Mouse (Mus musculus) midbrain, embryonic 16.5 days (tissue): ENCODE data around the gene Klc1. TPM values are rescaled to one million over a fixed set of nuclear protein-coding genes. Genes with fewer than 3 reads are reported as not detected.

Experiments used
- ATAC-seq: fragments of 200-750 bp; cut with Nextera tagmentation; 2 replicates; pipeline ENCODE4 v1.8.0; 2017; ENCODE audit warnings: moderate TSS enrichment
- H3K27ac ChIP-seq: fragments of 300-500 bp; sonication (generic); 2 replicates; pipeline ENCODE4 v1.5.1; 2014; ENCODE audit warnings: mild to moderate bottlenecking, low read length, mixed read lengths
- H3K27me3 ChIP-seq: fragments of 300-500 bp; sonication (generic); 2 replicates; pipeline ENCODE4 v1.6.1; 2014; ENCODE audit warnings: low read depth, low read length, mixed read lengths; ENCODE audit not compliant: control insufficient read depth, insufficient read depth
- H3K36me3 ChIP-seq: fragments of 300-500 bp; sonication (generic); 2 replicates; pipeline ENCODE4 v1.6.1; 2014; ENCODE audit warnings: mild to moderate bottlenecking, low read length, moderate library complexity, mixed read lengths; ENCODE audit not compliant: control insufficient read depth, insufficient read depth
- H3K4me1 ChIP-seq: fragments of 300-500 bp; sonication (generic); 2 replicates; pipeline ENCODE4 v1.6.1; 2014; ENCODE audit warnings: mild to moderate bottlenecking, low read length, mixed read lengths; ENCODE audit not compliant: control insufficient read depth, insufficient read depth
- H3K4me2 ChIP-seq: fragments of 300-500 bp; sonication (generic); 2 replicates; pipeline ENCODE4 v1.6.1; 2014; ENCODE audit warnings: mild to moderate bottlenecking, low read length, mixed read lengths
- H3K4me3 ChIP-seq: fragments of 300-500 bp; sonication (generic); 2 replicates; pipeline ENCODE4 v1.5.1; 2014; ENCODE audit warnings: low read depth, mild to moderate bottlenecking, low read length, moderate library complexity, mixed read lengths
- H3K9ac ChIP-seq: fragments of 300-500 bp; sonication (generic); 2 replicates; pipeline ENCODE4 v1.6.1; 2014; ENCODE audit warnings: low read depth, low read length, mixed read lengths
- H3K9me3 ChIP-seq: fragments of 300-500 bp; sonication (generic); replicated peaks from 2 replicates; pipeline ENCODE4 v1.6.1; 2014; ENCODE audit warnings: mild to moderate bottlenecking, low read length, mixed read lengths; ENCODE audit not compliant: control insufficient read depth, poor library complexity, severe bottlenecking
- WGBS: fragments of 180-500 bp; shearing (Covaris S2); extraction: QIAGEN DNeasy Blood & Tissue Kit; methylation state at CpG from one replicate; pipeline ENCODE4 v1.1.7; 2014; 5-methylcytosine and 5-hydroxymethylcytosine counted together
- polyA plus RNA-seq: library from polyadenylated mRNA; unstranded; fragments of >200 nt; fragmentation: Nextera tagmentation; extraction: Ambion mirVana; gene quantifications from 2 replicates; pipeline ENCODE4 v1.2.1, GENCODE M21; 2015

Klc1 gene
- polyA plus RNA-seq, 1 experiment from 2014 or later, result 665 TPM

GRCm38 (mm10) chr12:111812611-111813010 lies 54.0 kb downstream of the Klc1 start:
- H3K27ac ChIP-seq, result no peak overlapping the region
- no peaks in the 10 kb centered on the region for H3K27me3 ChIP-seq
- no peaks in the 10 kb centered on the region for H3K36me3 ChIP-seq
- ATAC-seq, result no peak
- H3K4me2 ChIP-seq, result no peak overlapping the region
- WGBS, result 71% methylated on average over 12 of the region's 12 CpGs
- H3K9ac ChIP-seq, result no peak overlapping the region
- no peaks in the 10 kb centered on the region for H3K9me3 ChIP-seq
- H3K4me3 ChIP-seq, result no peak overlapping the region
- H3K4me1 ChIP-seq, result peaks cover 16% of the 10 kb centered on the region

GRCm38 (mm10) chr12:111813111-111813765 lies 54.6 kb downstream of the Klc1 start:
- Histone ChIP-seq H3K27ac (no peak overlapping the region), H3K9me3 (no peaks in the 10 kb centered on the region), H3K9ac (peak overlapping the region; percentile 42), H3K4me2 (peak overlapping the region; percentile 80), H3K27me3 (no peaks in the 10 kb centered on the region), H3K36me3 (no peaks in the 10 kb centered on the region), H3K4me3 (peak overlapping the region; percentile 53), H3K4me1 (peaks cover 16% of the 10 kb centered on the region)
- peak; percentile 5 for ATAC-seq
- WGBS, result 4% methylated on average over 25 of the region's 27 CpGs

DNA sequence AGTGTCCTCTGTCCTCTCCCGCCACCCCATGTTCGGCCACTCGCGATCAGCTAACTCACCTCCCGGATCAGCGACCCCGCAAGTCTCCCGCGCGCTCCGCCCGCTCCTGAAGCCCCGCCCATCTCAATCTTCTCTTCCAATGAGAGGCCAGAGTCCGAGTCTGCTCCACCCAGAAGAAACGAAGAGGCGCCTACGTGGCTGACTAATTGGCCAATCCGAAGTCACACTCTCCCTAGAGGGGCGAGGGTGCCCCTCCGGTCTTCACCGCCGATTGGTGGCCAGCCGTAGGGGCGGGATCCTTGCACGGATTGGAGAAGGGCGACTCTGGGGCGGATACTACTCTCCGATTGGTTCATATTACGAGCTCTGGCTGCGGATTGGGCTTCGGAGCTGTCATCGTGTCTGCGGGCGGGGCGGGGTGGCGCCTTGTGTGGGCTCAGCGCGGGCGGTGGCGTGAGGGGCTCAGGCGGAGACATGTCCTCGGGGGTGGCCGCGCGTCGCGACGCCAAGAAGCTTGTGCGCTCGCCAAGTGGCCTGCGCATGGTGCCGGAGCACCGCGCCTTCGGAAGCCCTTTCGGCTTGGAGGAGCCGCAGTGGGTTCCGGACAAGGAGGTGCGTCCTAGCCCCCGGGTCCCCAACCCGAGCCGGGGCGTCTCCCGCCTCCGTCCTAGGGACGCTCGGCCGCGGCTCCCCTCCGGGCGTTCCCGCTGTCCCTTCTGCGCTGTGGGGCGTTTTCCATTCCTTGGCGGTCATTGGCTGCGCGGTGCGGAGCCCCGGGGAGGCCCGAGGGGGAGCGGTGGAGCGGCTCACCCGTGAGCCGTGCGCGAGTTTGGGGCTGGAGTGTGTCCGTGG lies 55.3 kb downstream of the Klc1 start, which contains the start of the genes Xrcc3 and Zfyve21:
TSS of gene Xrcc3 (minus strand) at position 108 of the 852 bp plus-strand sequence.
TSS of gene Zfyve21 (plus strand) at position 405 of the 852 bp plus-strand sequence.
- H3K4me1 ChIP-seq, result peaks cover 16% of the 10 kb centered on the region
- H3K4me2 ChIP-seq, result peak within 1 kb of the TSS; percentile 94
- no peaks in the 10 kb centered on the region for H3K27me3 ChIP-seq
- under 1% methylated on average over 79 of the region's 87 CpGs for WGBS
- no peaks in the 10 kb centered on the region for H3K36me3 ChIP-seq
- peak within 1 kb of the TSS; percentile 76 for H3K4me3 ChIP-seq
- peak within 1 kb of the TSS; percentile 77 for H3K9ac ChIP-seq
- H3K27ac ChIP-seq, result peak within 1 kb of the TSS; percentile 80
- peak; percentile 100 for ATAC-seq
- H3K9me3 ChIP-seq, result no peaks in the 10 kb centered on the region

GRCm38 (mm10) chr12:111814769-111815762 lies 56.4 kb downstream of the Klc1 start:
- Histone ChIP-seq H3K4me2 (peak overlapping the region; percentile 94), H3K27ac (no peak overlapping the region), H3K9ac (peak overlapping the region; percentile 77), H3K9me3 (no peaks in the 10 kb centered on the region), H3K36me3 (no peaks in the 10 kb centered on the region), H3K4me1 (peaks cover 13% of the 10 kb centered on the region), H3K27me3 (no peaks in the 10 kb centered on the region), H3K4me3 (peak overlapping the region; percentile 76)
- 25% methylated on average over 19 of the region's 19 CpGs for WGBS
- no peak for ATAC-seq

- no peak overlapping the region for H3K4me3 ChIP-seq
- 60% methylated on average over 13 of the region's 13 CpGs for WGBS
- peaks cover 13% of the 10 kb centered on the region for H3K4me1 ChIP-seq
- no peak overlapping the region for H3K9ac ChIP-seq
- ATAC-seq, result no peak
- no peaks in the 10 kb centered on the region for H3K36me3 ChIP-seq
- peak overlapping the region; percentile 15; the same call in 1 of the 2 replicates for H3K4me2 ChIP-seq
- H3K27me3 ChIP-seq, result no peaks in the 10 kb centered on the region
- no peaks in the 10 kb centered on the region for H3K9me3 ChIP-seq
- H3K27ac ChIP-seq, result no peak overlapping the region
These were observed 57.9 kb downstream of the Klc1 start for GRCm38 (mm10) chr12:111816528-111816927.

DNA sequence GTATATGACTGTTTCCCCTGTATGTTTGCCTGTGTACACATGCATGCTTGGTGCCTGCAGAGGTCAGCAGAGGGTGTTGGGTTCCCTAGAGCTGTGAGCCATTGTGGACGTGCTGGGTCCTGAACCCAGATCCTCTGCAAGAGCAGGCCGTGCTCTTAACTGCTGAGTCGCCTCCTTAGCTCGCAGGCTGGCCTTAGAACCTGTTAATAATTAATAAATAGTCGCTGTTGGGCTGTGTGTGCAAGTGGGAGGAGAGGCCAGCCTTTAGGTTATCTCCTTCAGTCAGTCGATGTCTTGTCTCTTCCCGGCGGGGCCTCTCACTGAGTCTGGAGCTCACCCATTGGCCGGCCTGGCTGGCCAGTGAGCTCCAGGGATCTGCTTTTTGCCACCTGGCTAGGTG lies 58.3 kb downstream of the Klc1 start:
- no peak overlapping the region for H3K27ac ChIP-seq
- no peak for ATAC-seq
- H3K4me1 ChIP-seq, result peaks cover 13% of the 10 kb centered on the region
- no peaks in the 10 kb centered on the region for H3K36me3 ChIP-seq
- WGBS, result 87% methylated on average over 9 of the region's 9 CpGs
- no peaks in the 10 kb centered on the region for H3K9me3 ChIP-seq
- no peak overlapping the region for H3K4me3 ChIP-seq
- no peak overlapping the region for H3K9ac ChIP-seq
- H3K27me3 ChIP-seq, result no peaks in the 10 kb centered on the region
- H3K4me2 ChIP-seq, result no peak overlapping the region

DNA sequence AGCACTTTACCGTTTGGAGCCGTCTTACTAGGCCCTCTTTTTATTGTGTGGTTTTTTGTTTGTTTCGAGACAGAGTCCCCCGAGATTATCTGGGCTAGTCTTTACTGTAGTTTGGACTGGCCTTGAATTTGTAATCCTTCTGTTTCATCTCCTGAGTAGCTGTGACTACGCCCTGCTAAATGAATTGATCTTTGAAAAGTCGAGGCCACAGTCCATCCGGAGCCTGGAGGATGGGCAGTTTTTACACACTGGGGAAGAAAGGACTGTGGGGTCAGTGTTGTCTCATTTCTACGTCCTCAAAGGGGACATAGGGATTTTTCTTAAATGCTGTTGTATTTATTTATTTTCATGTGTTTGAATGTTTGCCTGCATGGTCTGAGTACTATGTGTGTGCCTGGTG lies 59.3 kb downstream of the Klc1 start:
- WGBS, result 82% methylated on average over 8 of the region's 8 CpGs
- ATAC-seq, result no peak
- Histone ChIP-seq H3K9ac (no peak overlapping the region), H3K27ac (no peak overlapping the region), H3K36me3 (no peaks in the 10 kb centered on the region), H3K27me3 (no peaks in the 10 kb centered on the region), H3K9me3 (no peaks in the 10 kb centered on the region), H3K4me2 (no peak overlapping the region), H3K4me1 (peaks cover 12% of the 10 kb centered on the region), H3K4me3 (no peak overlapping the region)

DNA sequence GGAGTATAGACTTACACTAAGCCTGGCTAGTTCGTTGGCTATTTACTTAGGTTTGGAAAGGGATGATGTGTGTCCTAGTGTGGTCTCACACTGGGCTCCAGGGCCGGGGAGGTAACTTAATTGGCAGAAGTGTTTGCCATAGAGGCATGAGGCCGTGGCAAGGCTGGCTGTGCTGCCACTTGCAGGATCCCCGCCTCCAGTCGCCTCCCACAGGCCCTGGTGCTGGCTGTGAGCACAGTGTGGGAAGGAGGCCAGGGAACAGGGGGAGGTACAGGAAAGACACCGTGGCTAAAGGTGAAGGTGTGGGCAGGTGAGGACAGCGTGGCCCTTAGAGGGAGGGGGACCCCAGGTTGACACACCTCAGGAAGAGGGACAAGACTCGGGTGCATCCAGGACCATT lies 61.3 kb downstream of the Klc1 start:
- no peak overlapping the region for H3K27ac ChIP-seq

More for the DNA sequence above, 61.3 kb downstream of the Klc1 start:
- H3K27me3 ChIP-seq, result no peaks in the 10 kb centered on the region
- WGBS, result 69% methylated on average over 8 of the region's 8 CpGs
- H3K4me2 ChIP-seq, result no peak overlapping the region
- ATAC-seq, result no peak
- no peaks in the 10 kb centered on the region for H3K9me3 ChIP-seq
- H3K9ac ChIP-seq, result no peak overlapping the region
- peaks cover 4% of the 10 kb centered on the region for H3K4me1 ChIP-seq
- peaks cover 5% of the 10 kb centered on the region for H3K36me3 ChIP-seq
- H3K4me3 ChIP-seq, result no peak overlapping the region
